Mouse (Mus musculus) intestine, embryonic 14.5 days (tissue): ENCODE results near the gene Uqcc1. TPM values are rescaled to one million over a fixed set of nuclear protein-coding genes. Genes with fewer than 3 reads are reported as not detected.

Experiments
- ATAC-seq: fragments of 200-750 bp; cut with Nextera tagmentation; replicated peaks from 2 replicates; pipeline ENCODE4 v1.8.0; 2017; ENCODE audit warnings: low read depth, moderate number of reproducible peaks, moderate TSS enrichment, moderate library complexity; ENCODE audit not compliant: low FRiP score, low TSS enrichment
- DNase-seq: peaks from one replicate; pipeline ENCODE4 v3.0.0-alpha.2; 2018; ENCODE audit warnings: low spot score
- H3K27ac ChIP-seq: fragments of 300-500 bp; sonication (generic); 2 replicates; pipeline ENCODE4 v1.5.1; 2014; ENCODE audit warnings: low read depth, mild to moderate bottlenecking, control low read depth
- H3K27me3 ChIP-seq: fragments of 300-500 bp; sonication (generic); replicated peaks from 2 replicates; pipeline ENCODE4 v1.6.1; 2014; ENCODE audit warnings: low read length, control low read depth; ENCODE audit not compliant: control insufficient read depth, insufficient read depth
- H3K36me3 ChIP-seq: fragments of 300-500 bp; sonication (generic); 2 replicates; pipeline ENCODE4 v1.6.1; 2014; ENCODE audit warnings: low read length, control low read depth; ENCODE audit not compliant: control insufficient read depth, insufficient read depth
- H3K4me1 ChIP-seq: fragments of 300-500 bp; sonication (generic); replicated peaks from 2 replicates; pipeline ENCODE4 v1.6.1; 2014; ENCODE audit warnings: low read length, control low read depth, mixed read lengths; ENCODE audit not compliant: control insufficient read depth, insufficient read depth
- H3K4me2 ChIP-seq: fragments of 300-500 bp; sonication (generic); 2 replicates; pipeline ENCODE4 v1.6.1; 2014; ENCODE audit warnings: low read length
- H3K4me3 ChIP-seq: fragments of 300-500 bp; sonication (generic); 2 replicates; pipeline ENCODE4 v1.5.1; 2014; ENCODE audit warnings: low read depth, low read length, control low read depth, mixed read lengths
- H3K9ac ChIP-seq: fragments of 300-500 bp; sonication (generic); 2 replicates; pipeline ENCODE4 v1.6.1; 2014; ENCODE audit warnings: mild to moderate bottlenecking, low read length
- H3K9me3 ChIP-seq: fragments of 300-500 bp; sonication (generic); 2 replicates; pipeline ENCODE4 v1.6.1; 2016; ENCODE audit warnings: low read length, control low read depth; ENCODE audit not compliant: control insufficient read depth
- WGBS: fragments of 180-500 bp; shearing (Covaris S2); extraction: QIAGEN DNeasy Blood & Tissue Kit; methylation state at CpG from one replicate; pipeline ENCODE4 v1.1.7; 2014; 5-methylcytosine and 5-hydroxymethylcytosine counted together
- polyA plus RNA-seq: library from polyadenylated mRNA; unstranded; fragments of >200 nt; fragmentation: Nextera tagmentation; extraction: Ambion mirVana; gene quantifications from 2 replicates; pipeline ENCODE4 v1.2.1, GENCODE M21; 2014

Uqcc1 gene
- polyA plus RNA-seq, 1 experiment from 2014 or later = 64.0 TPM

- no peak overlapping the region for H3K9ac ChIP-seq
- ATAC-seq = no peak
- H3K9me3 ChIP-seq = no peaks in the 10 kb centered on the region
- H3K27ac ChIP-seq = no peak overlapping the region
- H3K4me1 ChIP-seq = no peaks in the 10 kb centered on the region
- H3K36me3 ChIP-seq = no peaks in the 10 kb centered on the region
- no peak overlapping the region for H3K4me2 ChIP-seq
- no peaks in the 10 kb centered on the region for H3K27me3 ChIP-seq
- 81% methylated on average over 4 of the region's 4 CpGs for WGBS
- H3K4me3 ChIP-seq = no peak overlapping the region
- DNase-seq = no peak
These were observed 120.5 kb downstream of the Uqcc1 start for GRCm38 (mm10) chr2:155809620-155810019.

- H3K4me3 ChIP-seq = no peak overlapping the region
These were observed 122.7 kb downstream of the Uqcc1 start for GRCm38 (mm10) chr2:155807408-155807807.

DNA sequence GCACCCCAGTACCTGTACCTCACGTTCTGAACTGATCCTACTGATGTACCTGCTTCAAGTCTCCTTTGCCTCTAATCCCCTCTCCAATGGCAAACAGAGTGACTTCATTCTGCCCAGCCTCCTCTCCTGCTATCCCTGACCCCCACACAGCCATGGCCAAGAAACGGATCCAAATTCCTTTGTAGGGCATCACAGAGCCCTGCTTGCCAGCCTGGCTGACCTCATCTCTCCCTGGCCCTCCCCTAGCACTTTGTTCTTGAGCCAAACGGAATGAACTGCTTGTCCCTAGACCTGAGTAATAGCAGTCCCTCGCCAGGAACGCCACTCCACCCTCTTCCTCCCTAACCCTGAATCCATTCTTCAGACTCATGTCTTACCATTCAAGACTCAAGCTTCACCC is 123.6 kb downstream of the Uqcc1 start:
- 58% methylated on average over 5 of the region's 5 CpGs for WGBS
- DNase-seq (no peak), ATAC-seq (no peak)
- no peak overlapping the region for H3K27ac ChIP-seq
- no peaks in the 10 kb centered on the region for H3K4me1 ChIP-seq
- H3K36me3 ChIP-seq = no peaks in the 10 kb centered on the region
- H3K9ac ChIP-seq = no peak overlapping the region
- H3K4me3 ChIP-seq = no peak overlapping the region
- no peaks in the 10 kb centered on the region for H3K27me3 ChIP-seq
- H3K9me3 ChIP-seq = no peaks in the 10 kb centered on the region
- H3K4me2 ChIP-seq = no peak overlapping the region

More at GRCm38 (mm10) chr2:155807408-155807807, 122.7 kb downstream of the Uqcc1 start:
- Histone ChIP-seq H3K9me3 (no peaks in the 10 kb centered on the region), H3K9ac (no peak overlapping the region), H3K36me3 (no peaks in the 10 kb centered on the region), H3K4me2 (no peak overlapping the region), H3K27me3 (no peaks in the 10 kb centered on the region), H3K27ac (no peak overlapping the region), H3K4me1 (no peaks in the 10 kb centered on the region)
- DNase-seq (no peak), ATAC-seq (no peak)
- WGBS = 41% methylated on average over 4 of the region's 4 CpGs

DNA sequence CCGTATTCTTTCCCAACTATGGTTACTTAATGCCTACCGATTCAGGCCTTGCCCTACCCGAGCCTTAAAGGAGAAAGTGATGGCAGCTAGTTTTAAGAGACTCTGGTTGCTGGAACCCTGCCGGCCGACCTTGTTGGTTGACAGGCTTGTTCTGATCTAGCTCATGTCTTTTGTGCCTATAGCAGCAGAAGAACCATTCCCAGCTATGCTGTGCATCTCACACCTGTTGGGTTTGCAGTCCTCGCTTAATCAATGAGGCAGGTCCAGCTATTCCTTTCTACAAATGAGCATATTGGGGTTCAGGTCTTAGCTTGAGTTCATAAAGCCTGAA is 124.2 kb downstream of the Uqcc1 start:
- H3K4me2 ChIP-seq = no peak overlapping the region
- no peaks in the 10 kb centered on the region for H3K9me3 ChIP-seq
- H3K4me3 ChIP-seq = no peak overlapping the region
- WGBS = 82% methylated on average over 6 of the region's 6 CpGs
- no peak overlapping the region for H3K9ac ChIP-seq
- no peaks in the 10 kb centered on the region for H3K27me3 ChIP-seq
- no peaks in the 10 kb centered on the region for H3K36me3 ChIP-seq
- H3K4me1 ChIP-seq = no peaks in the 10 kb centered on the region
- ATAC-seq = no peak
- no peak overlapping the region for H3K27ac ChIP-seq
- no peak for DNase-seq

DNA sequence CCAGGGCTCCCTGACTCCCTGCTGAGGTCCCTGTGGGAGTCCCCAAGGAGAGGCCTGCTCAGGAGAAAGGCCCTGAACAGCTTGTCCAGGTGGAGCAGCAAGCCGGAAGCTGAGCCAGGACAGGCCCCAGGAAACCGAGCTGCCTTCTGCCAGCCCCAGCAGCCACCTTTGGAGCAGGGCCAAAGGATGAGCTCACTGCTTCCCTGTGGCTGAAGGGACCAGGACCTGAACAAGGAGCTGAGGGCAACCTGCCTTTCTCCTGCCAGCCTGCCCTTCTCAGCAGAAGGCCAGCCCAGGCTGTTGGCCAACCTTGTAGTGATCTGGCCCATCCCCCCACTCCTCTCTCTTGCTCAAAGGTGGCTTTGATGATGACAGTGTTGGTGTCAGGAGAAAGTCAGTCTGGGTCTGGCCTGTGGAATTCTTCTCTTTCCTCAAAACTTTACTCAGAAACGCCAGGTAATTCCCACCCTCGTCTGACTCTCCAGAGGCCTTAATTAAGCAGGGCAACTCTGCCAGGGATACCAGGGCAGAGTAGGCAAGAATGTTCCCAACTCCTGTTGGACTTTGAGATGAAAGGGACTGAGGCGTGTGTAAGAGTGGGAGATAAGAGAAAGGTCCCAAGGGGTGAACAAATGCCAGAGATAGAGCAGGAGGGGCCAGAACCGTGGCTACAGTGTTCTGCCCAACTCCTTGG is 124.7 kb downstream of the Uqcc1 start:
- Histone ChIP-seq H3K9ac (no peak overlapping the region), H3K4me3 (no peak overlapping the region), H3K4me2 (no peak overlapping the region), H3K36me3 (no peaks in the 10 kb centered on the region), H3K27ac (no peak overlapping the region), H3K4me1 (no peaks in the 10 kb centered on the region), H3K27me3 (no peaks in the 10 kb centered on the region), H3K9me3 (no peaks in the 10 kb centered on the region)
- DNase-seq = no peak
- ATAC-seq = no peak
- 48% methylated on average over 6 of the region's 6 CpGs for WGBS

DNA sequence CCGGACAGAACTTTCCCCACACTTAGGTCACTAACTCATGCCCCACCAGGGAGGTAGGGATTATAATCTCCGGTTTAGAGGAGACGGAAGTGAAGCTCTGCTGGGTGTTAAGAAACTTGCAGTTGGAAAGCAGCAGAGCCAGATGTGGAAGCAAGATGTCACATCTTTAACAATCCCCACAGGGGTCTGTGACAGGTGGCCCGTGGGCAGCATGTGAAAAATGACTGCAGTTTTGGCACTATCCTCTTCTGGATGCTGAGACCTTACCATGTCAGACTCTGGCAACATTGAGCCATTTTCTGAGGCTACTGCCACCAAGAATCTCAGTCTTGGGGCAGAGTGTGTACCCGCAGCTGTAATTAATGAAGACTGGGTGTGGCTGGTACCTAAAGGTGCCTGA is 126.1 kb downstream of the Uqcc1 start:
- H3K9ac ChIP-seq = no peak overlapping the region
- no peak for DNase-seq
- H3K27ac ChIP-seq = no peak overlapping the region
- H3K27me3 ChIP-seq = no peaks in the 10 kb centered on the region
- H3K4me1 ChIP-seq = no peaks in the 10 kb centered on the region
- H3K36me3 ChIP-seq = no peaks in the 10 kb centered on the region
- ATAC-seq = no peak
- no peaks in the 10 kb centered on the region for H3K9me3 ChIP-seq
- H3K4me2 ChIP-seq = no peak overlapping the region
- no peak overlapping the region for H3K4me3 ChIP-seq
- WGBS = 74% methylated on average over 5 of the region's 5 CpGs

- 46% methylated on average over 3 of the region's 3 CpGs for WGBS
- ATAC-seq (no peak), DNase-seq (no peak)
- H3K36me3 ChIP-seq = no peaks in the 10 kb centered on the region
- no peaks in the 10 kb centered on the region for H3K27me3 ChIP-seq
- no peak overlapping the region for H3K27ac ChIP-seq
- H3K4me3 ChIP-seq = no peak overlapping the region
- H3K9ac ChIP-seq = no peak overlapping the region
- no peaks in the 10 kb centered on the region for H3K9me3 ChIP-seq
- H3K4me1 ChIP-seq = no peaks in the 10 kb centered on the region
- no peak overlapping the region for H3K4me2 ChIP-seq
These were observed 127.3 kb downstream of the Uqcc1 start for GRCm38 (mm10) chr2:155802761-155803160.

- DNase-seq (no peak), ATAC-seq (no peak)
- H3K4me3 ChIP-seq = no peak overlapping the region
- WGBS = 62% methylated on average over 3 of the region's 3 CpGs
- H3K9ac ChIP-seq = no peak overlapping the region
- no peaks in the 10 kb centered on the region for H3K4me1 ChIP-seq
- no peak overlapping the region for H3K27ac ChIP-seq
- no peaks in the 10 kb centered on the region for H3K9me3 ChIP-seq
- no peak overlapping the region for H3K4me2 ChIP-seq
- no peaks in the 10 kb centered on the region for H3K36me3 ChIP-seq
- H3K27me3 ChIP-seq = no peaks in the 10 kb centered on the region
These were observed 131.5 kb downstream of the Uqcc1 start for GRCm38 (mm10) chr2:155798613-155799012.
